Mouse (Mus musculus) monocyte, adult 2 months (primary cell): Measurements from ENCODE around the gene Tmem114.

ENCODE experiments used
- DNase-seq, 2 experiments: peaks; one replicate each; pipeline ENCODE4 v3.0.0; 2022; ENCODE audit warnings: low spot score in 2 of 2, low read depth in 1 of 2

Tmem114 gene

GRCm38 (mm10) chr16:8424971-8425330 lies at the start of gene Tmem114:
Gene Tmem114, minus strand, starts transcription at chr16:8425136.
- DNase-seq: no peak

GRCm38 (mm10) chr16:8470603-8471481 lies 45.9 kb upstream of the Tmem114 start, which contains the start of gene Mettl22:
Gene Mettl22, plus strand, starts transcription at chr16:8470788.
- peak; percentile 65 to 77 for DNase-seq

GRCm38 (mm10) chr16:8470132-8470531 lies 45.2 kb upstream of the Tmem114 start:
- no peak for DNase-seq

- DNase-seq: peak in 1 of 2 experiments; percentile 19
Observed at GRCm38 (mm10) chr16:8459098-8459497, 34.2 kb upstream of the Tmem114 start.

GRCm38 (mm10) chr16:8458391-8458790 lies 33.5 kb upstream of the Tmem114 start:
- DNase-seq: no peak

GRCm38 (mm10) chr16:8455221-8455620 lies 30.3 kb upstream of the Tmem114 start:
- DNase-seq: no peak

GRCm38 (mm10) chr16:8453301-8453700 lies 28.4 kb upstream of the Tmem114 start:
- no peak for DNase-seq

- DNase-seq: no peak
Observed at GRCm38 (mm10) chr16:8446256-8446655, 21.3 kb upstream of the Tmem114 start.

GRCm38 (mm10) chr16:8444911-8445310 lies 20.0 kb upstream of the Tmem114 start:
- no peak for DNase-seq

- DNase-seq: no peak
Observed at GRCm38 (mm10) chr16:8432616-8433015, 7.7 kb upstream of the Tmem114 start.

- DNase-seq: no peak
Observed at GRCm38 (mm10) chr16:8429531-8429930, 4.6 kb upstream of the Tmem114 start.

- no peak for DNase-seq
Observed at GRCm38 (mm10) chr16:8425736-8426135, 800 bp upstream of the Tmem114 start.

GRCm38 (mm10) chr16:8424161-8424970 lies 570 bp downstream of the Tmem114 start:
- DNase-seq: no peak

- no peak for DNase-seq
Observed at GRCm38 (mm10) chr16:8423626-8424114, 1.3 kb downstream of the Tmem114 start.

- no peak for DNase-seq
Observed at GRCm38 (mm10) chr16:8420842-8421241, 4.1 kb downstream of the Tmem114 start.

GRCm38 (mm10) chr16:8420381-8420780 lies 4.6 kb downstream of the Tmem114 start:
- no peak for DNase-seq

- DNase-seq: no peak
Observed at GRCm38 (mm10) chr16:8419666-8420065, 5.3 kb downstream of the Tmem114 start.

GRCm38 (mm10) chr16:8418126-8418525 lies 6.8 kb downstream of the Tmem114 start:
- DNase-seq: no peak

- DNase-seq: no peak
Observed at GRCm38 (mm10) chr16:8417011-8417720, 7.8 kb downstream of the Tmem114 start.

GRCm38 (mm10) chr16:8415996-8416395 lies 8.9 kb downstream of the Tmem114 start:
- DNase-seq: no peak

GRCm38 (mm10) chr16:8413441-8413840 lies 11.5 kb downstream of the Tmem114 start:
- DNase-seq: no peak
